Mouse (Mus musculus) forebrain, embryonic 11.5 days (tissue): Measurements from ENCODE around the gene Ccdc78. TPM values are rescaled to one million over a fixed set of nuclear protein-coding genes. Genes with fewer than 3 reads are reported as not detected.

ENCODE experiments used
- ATAC-seq: fragments of 200-750 bp; cut with Nextera tagmentation; replicated peaks from 2 replicates; pipeline ENCODE4 v1.8.0; 2017; ENCODE audit warnings: moderate TSS enrichment; ENCODE audit not compliant: low FRiP score
- DNase-seq: peaks from one replicate; pipeline ENCODE4 v3.0.0-alpha.2; 2017; ENCODE audit warnings: low spot score
- H3K27ac ChIP-seq: fragments of 300-500 bp; sonication (generic); 2 replicates; pipeline ENCODE4 v1.5.1; 2014; ENCODE audit warnings: low read depth, low read length
- H3K27me3 ChIP-seq: fragments of 300-500 bp; sonication (generic); 2 replicates; pipeline ENCODE4 v1.6.1; 2014; ENCODE audit warnings: mild to moderate bottlenecking, low read length, mixed read lengths; ENCODE audit not compliant: control insufficient read depth, insufficient read depth
- H3K36me3 ChIP-seq: fragments of 300-500 bp; sonication (generic); 2 replicates; pipeline ENCODE4 v1.6.1; 2014; ENCODE audit warnings: mild to moderate bottlenecking, low read length, moderate library complexity, mixed read lengths; ENCODE audit not compliant: control insufficient read depth, insufficient read depth
- H3K4me1 ChIP-seq: fragments of 300-500 bp; sonication (generic); replicated peaks from 2 replicates; pipeline ENCODE4 v1.6.1; 2014; ENCODE audit warnings: low read length, mixed read lengths; ENCODE audit not compliant: control insufficient read depth, insufficient read depth
- H3K4me2 ChIP-seq: fragments of 300-500 bp; sonication (generic); 2 replicates; pipeline ENCODE4 v1.6.1; 2014; ENCODE audit warnings: low read depth, mild to moderate bottlenecking, low read length, moderate library complexity, mixed read lengths; ENCODE audit not compliant: severe bottlenecking
- H3K4me3 ChIP-seq: fragments of 300-500 bp; sonication (generic); 2 replicates; pipeline ENCODE4 v1.5.1; 2014; ENCODE audit warnings: low read depth, low read length
- H3K9ac ChIP-seq: fragments of 300-500 bp; sonication (generic); 2 replicates; pipeline ENCODE4 v1.6.1; 2014; ENCODE audit warnings: low read length
- H3K9me3 ChIP-seq: fragments of 300-500 bp; sonication (generic); 2 replicates; pipeline ENCODE4 v1.6.1; 2016; ENCODE audit warnings: low read length, mixed read lengths; ENCODE audit not compliant: control insufficient read depth
- WGBS: fragments of 180-500 bp; shearing (Covaris S2); extraction: QIAGEN DNeasy Blood & Tissue Kit; methylation state at CpG from one replicate; pipeline ENCODE4 v1.1.7; 2014; 5-methylcytosine and 5-hydroxymethylcytosine counted together
- polyA plus RNA-seq: library from polyadenylated mRNA; unstranded; fragments of >200 nt; fragmentation: Nextera tagmentation; extraction: Ambion mirVana; gene quantifications from 2 replicates; pipeline ENCODE4 v1.2.1, GENCODE M21; 2014

The Ccdc78 gene
- polyA plus RNA-seq, 1 experiment from 2014 or later: 0.47 TPM

DNA sequence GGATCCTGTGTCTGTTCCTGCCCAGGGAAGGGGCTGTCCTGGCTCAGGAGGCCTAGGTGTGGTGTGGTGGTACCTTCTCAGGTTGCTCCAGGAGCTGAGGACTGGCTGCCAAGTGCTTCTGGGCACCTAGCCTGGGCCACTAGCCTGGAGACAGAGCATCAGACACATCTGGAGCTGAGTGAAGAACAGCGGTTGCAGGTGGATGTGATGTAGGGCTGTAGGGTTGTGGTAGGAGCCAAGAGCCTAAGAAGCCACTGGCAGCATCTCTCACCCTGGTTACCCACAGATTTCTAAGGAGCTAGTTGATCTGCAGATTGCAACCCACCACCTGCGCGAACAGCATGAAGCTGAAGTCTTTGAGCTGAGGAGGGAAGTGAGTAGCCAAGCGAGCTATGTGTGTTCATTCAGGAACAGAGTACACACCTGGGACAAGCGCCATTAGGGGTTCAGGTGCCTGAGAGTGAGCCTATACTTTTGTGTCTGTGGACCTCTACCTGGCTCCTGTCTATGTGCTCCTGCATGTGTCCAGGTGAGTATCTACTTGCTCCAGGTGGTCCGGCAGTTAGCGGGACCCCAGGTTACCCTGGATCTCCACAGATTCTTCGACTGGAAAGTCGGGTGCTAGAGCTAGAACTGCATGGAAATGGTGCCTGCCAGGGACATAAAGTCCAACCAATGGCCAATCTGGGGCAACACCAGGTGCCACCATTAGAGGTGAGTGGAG is 563 bp downstream of the Ccdc78 start:
- Histone ChIP-seq H3K4me1 (peaks cover 18% of the 10 kb centered on the region), H3K9me3 (no peaks in the 10 kb centered on the region), H3K27me3 (no peaks in the 10 kb centered on the region), H3K4me2 (no peak overlapping the region), H3K27ac (no peak overlapping the region), H3K4me3 (no peak overlapping the region), H3K36me3 (no peaks in the 10 kb centered on the region; the same call in none of the 2 replicates), H3K9ac (no peak overlapping the region)
- no peak for DNase-seq
- no peak for ATAC-seq
- WGBS: 89% methylated on average over 9 of the region's 9 CpGs

DNA sequence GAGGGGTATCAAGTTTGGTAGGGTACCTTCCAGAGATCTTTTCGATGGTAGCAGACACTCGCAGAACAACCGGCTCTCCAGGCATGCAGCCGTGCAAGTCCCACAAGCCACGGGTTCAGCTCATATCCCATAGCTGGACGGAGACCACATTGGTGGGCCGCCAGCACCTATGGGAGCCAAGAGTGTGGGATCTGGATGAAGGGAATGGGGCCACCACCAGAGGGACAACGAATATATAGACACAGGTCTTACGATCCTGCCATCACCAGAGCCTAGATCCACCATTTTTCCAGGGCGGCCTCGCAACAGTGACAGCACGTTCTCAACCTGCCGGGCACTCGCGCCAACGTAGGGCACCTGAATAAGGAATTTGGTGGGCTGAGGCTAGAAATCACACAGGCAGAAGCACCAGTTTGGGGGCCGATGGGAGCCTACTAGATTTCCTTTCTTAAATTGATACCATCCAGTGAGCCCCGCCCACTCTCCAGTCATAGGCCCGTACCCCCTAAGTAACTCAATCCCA is 5.0 kb downstream of the Ccdc78 start:
- Histone ChIP-seq H3K27ac (peak overlapping the region; percentile 94), H3K9ac (peak overlapping the region; percentile 90), H3K27me3 (no peaks in the 10 kb centered on the region), H3K4me1 (peaks cover 37% of the 10 kb centered on the region), H3K36me3 (no peaks in the 10 kb centered on the region; the same call in none of the 2 replicates), H3K9me3 (no peaks in the 10 kb centered on the region), H3K4me2 (peak overlapping the region; percentile 93), H3K4me3 (peak overlapping the region; percentile 75)
- DNase-seq (peak; percentile 56), ATAC-seq (no peak)
- 30% methylated on average over 19 of the region's 19 CpGs for WGBS

DNA sequence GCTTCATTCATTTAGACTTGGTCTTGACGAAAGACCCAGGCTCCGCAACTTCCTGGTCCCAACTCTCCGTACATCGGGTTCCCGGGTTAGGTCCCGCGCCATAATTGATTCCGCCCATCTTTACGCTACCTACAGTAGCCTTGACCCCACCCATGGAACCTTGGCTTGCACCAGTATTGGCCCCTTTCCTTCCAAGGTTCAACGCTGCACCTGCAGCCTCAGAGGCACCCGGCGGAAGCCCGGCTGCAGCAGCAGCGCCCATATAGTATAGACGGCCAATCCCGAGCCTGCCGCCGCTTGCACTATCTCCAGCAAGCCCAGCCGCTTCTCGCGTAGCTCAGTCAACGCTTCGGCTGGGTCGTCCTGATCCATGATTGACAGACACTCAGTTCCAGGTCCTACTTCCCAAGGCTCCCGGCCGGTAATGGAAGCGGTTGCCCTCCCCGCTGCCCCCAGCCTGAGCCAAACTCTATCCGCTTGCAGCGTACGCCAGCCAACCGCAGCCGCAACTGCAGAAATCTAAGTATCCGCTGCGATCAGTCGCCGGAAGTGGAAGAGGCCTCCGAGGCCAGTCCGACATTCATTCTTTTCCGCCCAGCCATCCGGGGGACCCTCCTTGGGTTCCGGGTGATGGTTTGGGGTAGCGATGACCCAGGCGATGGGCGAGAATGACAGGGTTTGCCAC is 5.6 kb downstream of the Ccdc78 start:
- peak overlapping the region; percentile 93 for H3K4me2 ChIP-seq
- H3K4me3 ChIP-seq: peak overlapping the region; percentile 75
- H3K36me3 ChIP-seq: no peaks in the 10 kb centered on the region; the same call in none of the 2 replicates
- peak overlapping the region; percentile 90 for H3K9ac ChIP-seq
- under 1% methylated on average over 45 of the region's 45 CpGs for WGBS
- H3K27ac ChIP-seq: peak overlapping the region; percentile 94
- DNase-seq (peak; percentile 91), ATAC-seq (peak; percentile 49)
- H3K4me1 ChIP-seq: peaks cover 37% of the 10 kb centered on the region
- H3K27me3 ChIP-seq: no peaks in the 10 kb centered on the region
- H3K9me3 ChIP-seq: no peaks in the 10 kb centered on the region

DNA sequence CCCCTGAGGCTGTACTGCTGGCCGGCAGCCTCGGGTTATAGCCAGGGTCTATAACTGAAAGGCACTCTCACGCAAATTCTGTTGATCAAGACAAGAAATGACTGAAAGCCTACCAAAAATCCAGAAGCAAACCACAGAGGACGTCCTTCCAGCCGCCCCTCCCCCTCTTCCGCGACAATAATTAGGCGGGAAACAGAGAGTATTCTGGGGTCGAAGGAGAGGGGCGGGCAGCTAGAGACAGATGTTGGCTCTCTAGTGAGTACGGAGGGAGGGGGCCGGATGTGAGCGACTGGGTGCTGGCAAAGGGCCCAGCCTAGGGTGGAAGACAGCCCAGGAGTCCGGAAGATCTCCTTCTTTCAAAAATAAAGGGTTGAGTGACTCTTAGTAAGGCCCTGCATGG is 6.2 kb downstream of the Ccdc78 start, which contains the start of gene Fam173a:
TSS of gene Fam173a (minus strand) at position 287 of the 400 bp plus-strand sequence.
- peaks cover 37% of the 10 kb centered on the region for H3K4me1 ChIP-seq
- H3K27me3 ChIP-seq: no peaks in the 10 kb centered on the region
- DNase-seq (peak; percentile 83), ATAC-seq (peak; percentile 34; the same call in 1 of the 2 replicates)
- H3K36me3 ChIP-seq: no peaks in the 10 kb centered on the region; the same call in none of the 2 replicates
- H3K9ac ChIP-seq: peak within 1 kb of the TSS; percentile 90
- H3K4me3 ChIP-seq: peak within 1 kb of the TSS; percentile 75
- H3K9me3 ChIP-seq: no peaks in the 10 kb centered on the region
- under 1% methylated on average over 14 of the region's 14 CpGs for WGBS
- peak within 1 kb of the TSS; percentile 93 for H3K4me2 ChIP-seq
- H3K27ac ChIP-seq: peak within 1 kb of the TSS; percentile 94

DNA sequence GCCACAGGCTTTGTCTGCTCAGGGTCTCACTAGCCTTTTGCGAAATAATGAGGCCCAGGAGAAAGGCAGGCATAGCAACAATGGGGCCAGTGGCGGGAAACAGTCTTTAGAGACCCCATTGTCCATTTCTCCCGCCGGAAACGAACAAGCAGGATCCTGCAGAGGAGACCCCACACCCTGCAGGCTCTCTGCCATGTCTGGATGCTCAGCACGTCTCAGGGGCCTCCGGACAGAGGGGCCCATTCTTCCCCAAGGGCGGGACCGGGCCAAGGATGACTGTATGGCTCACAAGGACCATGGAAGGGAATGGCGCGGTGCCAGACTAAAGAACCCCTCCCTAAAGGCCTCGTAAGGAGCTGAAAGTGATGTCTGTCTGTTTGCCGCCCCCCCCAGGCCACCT is 7.8 kb downstream of the Ccdc78 start:
- Histone ChIP-seq H3K4me3 (peak overlapping the region; percentile 82), H3K4me2 (peak overlapping the region; percentile 91), H3K4me1 (peaks cover 37% of the 10 kb centered on the region), H3K27me3 (no peaks in the 10 kb centered on the region), H3K9ac (peak overlapping the region; percentile 90), H3K9me3 (no peaks in the 10 kb centered on the region), H3K27ac (peak overlapping the region; percentile 94), H3K36me3 (no peaks in the 10 kb centered on the region; the same call in 1 of the 2 replicates)
- ATAC-seq (peak; percentile 32; the same call in 1 of the 2 replicates), DNase-seq (peak; percentile 74)
- WGBS: 20% methylated on average over 13 of the region's 13 CpGs

DNA sequence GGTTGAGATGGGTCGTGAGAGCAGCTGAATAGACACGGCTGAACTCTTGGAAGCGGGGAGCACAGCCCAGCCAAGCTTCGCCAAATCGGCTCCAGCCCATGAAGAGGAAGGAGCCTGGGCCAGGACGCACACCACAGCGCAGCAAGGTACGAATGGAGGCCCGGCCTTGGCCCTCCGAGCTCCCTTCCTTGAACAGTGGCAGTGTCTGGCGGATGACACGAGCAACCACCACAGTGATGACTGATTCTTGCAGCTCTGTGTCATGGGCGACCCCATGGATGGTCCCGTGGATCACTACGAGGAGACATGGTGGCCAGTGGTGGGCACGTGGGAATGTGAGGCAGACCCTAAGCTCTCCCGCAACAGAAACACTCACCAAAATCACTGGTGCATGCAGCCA is 8.6 kb downstream of the Ccdc78 start:
- peak overlapping the region; percentile 90 for H3K9ac ChIP-seq
- 51% methylated on average over 17 of the region's 17 CpGs for WGBS
- no peak for ATAC-seq
- DNase-seq: peak; percentile 66
- H3K4me3 ChIP-seq: peak overlapping the region; percentile 82
- H3K27ac ChIP-seq: peak overlapping the region; percentile 94
- H3K36me3 ChIP-seq: no peaks in the 10 kb centered on the region
- H3K9me3 ChIP-seq: no peaks in the 10 kb centered on the region
- peak overlapping the region; percentile 91 for H3K4me2 ChIP-seq
- H3K27me3 ChIP-seq: no peaks in the 10 kb centered on the region
- peaks cover 37% of the 10 kb centered on the region for H3K4me1 ChIP-seq

DNA sequence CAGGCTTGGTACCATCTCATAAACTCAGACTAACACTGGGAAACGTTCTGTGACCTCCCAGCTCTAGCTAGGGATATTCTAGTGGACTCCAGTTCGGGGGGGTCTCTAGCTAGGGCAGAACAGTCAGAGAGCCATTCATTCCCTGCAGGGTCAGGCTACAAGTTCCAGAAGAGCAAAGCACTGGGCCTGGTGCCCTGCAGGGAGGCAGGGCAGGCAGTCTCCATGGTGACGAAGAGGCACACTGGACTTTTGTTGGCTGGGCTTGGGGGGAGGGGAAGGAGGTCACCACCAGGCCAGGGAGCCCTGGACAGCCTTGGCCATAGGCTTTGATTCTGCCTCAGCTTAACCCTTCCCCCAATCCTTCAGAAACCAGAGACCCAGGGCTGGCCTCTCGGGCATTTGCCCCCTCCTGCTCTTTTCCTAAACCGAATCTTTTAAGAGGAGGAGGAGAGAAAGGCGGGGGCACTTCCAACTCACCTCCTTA is 9.3 kb downstream of the Ccdc78 start, which contains the start of gene AC134908.4:
TSS of gene AC134908.4 (minus strand) at position 51 of the 484 bp plus-strand sequence.
- Histone ChIP-seq H3K4me1 (peaks cover 35% of the 10 kb centered on the region), H3K27ac (peak within 1 kb of the TSS; percentile 94), H3K4me2 (peak within 1 kb of the TSS; percentile 91), H3K4me3 (peak within 1 kb of the TSS; percentile 82), H3K9ac (peak within 1 kb of the TSS; percentile 90), H3K36me3 (no peaks in the 10 kb centered on the region), H3K9me3 (no peaks in the 10 kb centered on the region), H3K27me3 (no peaks in the 10 kb centered on the region)
- ATAC-seq (peak; percentile 32), DNase-seq (peak; percentile 81)
- under 1% methylated on average over 6 of the region's 6 CpGs for WGBS

DNA sequence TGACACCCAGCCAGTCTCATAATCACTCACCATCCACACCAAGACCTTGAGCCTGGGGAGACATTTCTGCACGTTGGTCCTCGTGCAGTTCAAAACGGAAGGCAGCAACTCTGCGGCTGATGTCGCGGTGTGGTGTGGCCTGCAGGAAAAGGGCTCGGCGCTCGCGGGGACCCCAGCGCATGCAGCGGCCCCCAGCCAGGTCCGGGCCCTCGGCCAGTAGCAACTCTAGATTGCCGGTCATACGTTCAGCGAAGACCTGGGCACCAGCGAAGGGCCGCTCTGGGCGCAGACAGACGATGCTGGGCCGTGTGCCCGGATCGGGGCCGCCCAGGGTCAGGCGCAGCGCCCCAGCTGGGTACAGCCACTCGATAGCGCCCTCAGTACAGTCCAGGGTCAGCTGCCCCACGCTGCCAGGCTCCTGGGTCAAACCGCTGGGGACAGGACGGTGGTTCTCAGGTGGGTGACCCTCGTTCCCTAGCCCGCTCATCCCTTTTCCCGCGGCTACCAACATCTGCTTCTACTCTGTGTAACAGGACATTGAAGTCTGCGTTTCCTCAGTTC is 9.9 kb downstream of the Ccdc78 start:
- ATAC-seq (no peak), DNase-seq (peak; percentile 68)
- H3K4me3 ChIP-seq: peak overlapping the region; percentile 82
- H3K36me3 ChIP-seq: no peaks in the 10 kb centered on the region
- H3K4me2 ChIP-seq: peak overlapping the region; percentile 91
- peaks cover 31% of the 10 kb centered on the region for H3K4me1 ChIP-seq
- H3K27me3 ChIP-seq: no peaks in the 10 kb centered on the region
- no peaks in the 10 kb centered on the region for H3K9me3 ChIP-seq
- H3K9ac ChIP-seq: peak overlapping the region; percentile 90
- H3K27ac ChIP-seq: peak overlapping the region; percentile 94
- WGBS: under 1% methylated on average over 37 of the region's 37 CpGs
